Mouse (Mus musculus): Measurements from ENCODE around the gene Creg1. TPM values are rescaled to one million over a fixed set of nuclear protein-coding genes. Genes with fewer than 3 reads are reported as not detected.
"Not testable (repeated sequence)": the region's sequence is repeated elsewhere in the genome, so short reads cannot be mapped to it uniquely, and the experiment has no call there.

Gene Creg1
- total RNA-seq, 2 experiments from 2014 or later = 14.0 to 17.9 TPM

DNA sequence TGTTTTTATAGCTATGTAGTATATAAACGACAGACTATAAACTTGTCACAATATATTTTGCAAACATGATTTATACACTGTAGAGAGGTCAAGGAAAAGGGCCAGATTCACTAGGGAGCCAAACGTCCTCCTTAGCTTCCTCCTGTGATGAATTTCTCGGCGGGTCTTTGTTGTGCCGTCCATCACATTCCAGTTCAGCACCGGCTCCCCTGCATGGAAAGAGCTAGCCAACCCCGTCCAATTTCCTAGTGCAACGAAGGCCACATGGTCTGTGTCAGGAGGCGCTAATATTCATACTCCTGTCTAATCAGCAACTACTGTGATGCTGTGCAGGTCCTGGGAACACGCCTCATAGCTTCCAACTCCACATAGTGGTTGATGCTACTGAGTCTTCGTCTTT is 15.5 kb upstream of the Creg1 start:
- intact Hi-C loops (cut with DNase I) = no loop called here
- no peak for DNase-seq

GRCm38 (mm10) chr1:165751142-165751541 is 12.4 kb upstream of the Creg1 start:
- no peak for DNase-seq
- intact Hi-C loops (cut with DNase I) = no loop called here

- intact Hi-C loops (cut with DNase I) = no loop called here
- no peak for DNase-seq
Measured at GRCm38 (mm10) chr1:165751838-165752237, 11.7 kb upstream of the Creg1 start.

DNA sequence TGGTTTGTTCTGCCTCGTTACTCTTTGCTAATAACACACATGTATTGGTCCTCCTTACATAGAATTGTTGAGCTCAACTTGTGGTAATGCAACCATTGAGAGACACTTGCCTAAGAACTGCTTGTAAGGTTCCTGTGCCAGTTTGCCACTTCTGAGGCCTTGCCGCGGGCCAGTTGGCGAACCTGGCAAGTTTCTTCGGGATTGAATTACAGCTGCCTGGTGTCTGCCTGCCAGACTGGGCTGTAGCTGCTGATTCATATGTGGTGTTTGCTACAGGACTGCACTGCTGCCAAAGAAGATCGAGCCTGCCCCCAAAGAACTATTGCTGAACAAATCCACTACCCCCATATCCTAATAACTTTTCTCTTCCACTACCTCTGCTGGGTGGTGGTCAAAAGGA is 9.3 kb upstream of the Creg1 start:
- intact Hi-C loops (cut with DNase I) = no loop called here
- no peak for DNase-seq

GRCm38 (mm10) chr1:165755194-165755593 is 8.4 kb upstream of the Creg1 start:
- intact Hi-C loops (cut with DNase I) = no loop called here
- DNase-seq = no peak

DNA sequence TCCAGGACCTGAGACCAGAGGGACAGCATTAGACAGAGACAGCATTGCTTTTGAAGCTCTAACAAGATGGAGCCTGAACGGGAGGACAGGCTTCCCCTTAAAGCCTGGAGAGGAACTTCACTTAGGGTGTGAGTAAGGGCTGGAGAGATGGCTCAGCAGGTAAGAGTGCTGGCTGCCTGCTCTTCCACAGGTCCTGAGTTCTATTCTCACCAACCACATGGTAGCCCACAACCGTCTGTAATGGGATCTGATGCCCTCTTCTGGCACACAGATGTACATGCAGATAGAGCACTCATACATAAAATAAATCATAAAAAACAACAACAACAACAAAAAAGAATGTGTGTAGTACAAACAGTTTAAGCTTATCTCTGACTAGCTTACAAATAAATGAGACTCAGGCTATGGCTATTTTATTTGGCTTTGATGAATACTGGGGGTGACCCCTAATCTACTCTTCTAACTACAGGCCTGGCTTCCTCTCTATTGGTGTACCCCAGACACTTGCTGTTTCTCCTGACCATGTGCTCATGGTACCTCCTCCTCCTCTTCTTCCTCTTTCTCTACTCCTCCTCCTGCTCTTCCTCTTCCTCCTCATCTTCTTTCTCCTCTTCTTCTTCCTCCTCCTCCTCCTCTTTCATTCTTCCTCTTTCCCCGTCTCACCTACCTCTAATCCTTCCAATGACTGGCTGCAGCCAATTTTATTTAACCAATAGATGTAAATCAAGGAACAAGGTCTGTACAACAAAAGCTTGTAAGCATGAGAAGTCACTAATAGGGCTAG is 1.8 kb upstream of the Creg1 start:
- intact Hi-C loops (cut with DNase I) = no loop called here
- DNase-seq = no peak

- intact Hi-C loops (cut with DNase I); DNase-seq: not testable (repeated sequence)
Measured at GRCm38 (mm10) chr1:165762498-165762897, 1.0 kb upstream of the Creg1 start.

DNA sequence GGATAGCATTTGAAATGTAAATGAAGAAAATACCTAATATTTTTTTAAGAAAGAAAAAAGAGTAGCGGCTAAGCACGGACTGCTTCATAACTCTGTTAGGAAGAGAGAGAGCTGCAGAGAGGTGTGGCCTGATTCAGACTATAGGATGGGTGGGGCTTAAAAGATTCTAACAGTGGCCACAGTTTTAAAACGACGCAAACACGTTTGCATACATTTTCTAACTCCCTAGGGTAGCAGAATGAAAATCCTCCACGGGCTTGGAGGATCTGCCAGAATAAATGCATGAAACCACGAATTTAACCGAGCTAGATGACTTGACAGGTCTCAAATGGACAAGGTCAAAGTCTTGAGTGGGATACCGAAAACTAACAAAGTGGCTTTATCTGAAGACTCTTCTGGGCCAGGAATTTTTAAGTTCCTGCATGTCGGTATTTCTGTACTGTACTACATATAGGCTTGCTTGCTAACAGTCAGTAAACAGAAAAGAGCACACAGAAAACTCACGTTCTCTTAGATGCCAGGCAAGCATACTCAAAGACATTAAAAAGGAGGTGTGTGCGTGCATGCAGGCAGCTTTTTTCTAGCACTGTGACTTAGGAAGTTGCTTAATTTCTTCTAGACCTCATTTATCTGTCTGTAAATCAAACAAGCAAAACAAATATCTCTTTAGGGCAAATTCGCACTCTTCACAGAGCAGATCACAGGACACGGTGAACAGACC is 472 bp upstream of the Creg1 start:
- no peak for DNase-seq
- intact Hi-C loops (cut with DNase I) = no loop called here

- intact Hi-C loops (cut with DNase I) = no loop called here
- no peak for DNase-seq
Measured at GRCm38 (mm10) chr1:165764571-165764970, 1.0 kb downstream of the Creg1 start.

DNA sequence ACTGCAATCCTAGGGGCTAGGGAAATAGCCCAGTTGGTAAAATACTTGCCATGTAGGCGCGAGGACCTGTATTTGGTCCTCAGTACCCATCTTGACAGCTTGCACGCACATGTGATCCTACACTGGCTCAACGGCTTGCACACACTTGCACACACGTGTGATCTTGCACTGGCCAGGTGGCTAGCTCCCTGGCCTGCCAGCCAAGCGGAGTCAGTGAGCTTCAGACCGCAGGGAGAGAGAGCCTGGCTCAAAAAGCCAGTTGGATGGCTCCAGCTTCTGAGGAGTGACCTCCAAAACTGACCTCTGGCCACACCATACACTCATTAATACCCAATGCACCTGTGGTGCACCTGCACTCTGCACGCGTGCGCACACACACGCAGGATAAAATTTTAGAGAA is 1.5 kb downstream of the Creg1 start:
- intact Hi-C loops (cut with DNase I) = no loop called here
- DNase-seq = no peak

DNA sequence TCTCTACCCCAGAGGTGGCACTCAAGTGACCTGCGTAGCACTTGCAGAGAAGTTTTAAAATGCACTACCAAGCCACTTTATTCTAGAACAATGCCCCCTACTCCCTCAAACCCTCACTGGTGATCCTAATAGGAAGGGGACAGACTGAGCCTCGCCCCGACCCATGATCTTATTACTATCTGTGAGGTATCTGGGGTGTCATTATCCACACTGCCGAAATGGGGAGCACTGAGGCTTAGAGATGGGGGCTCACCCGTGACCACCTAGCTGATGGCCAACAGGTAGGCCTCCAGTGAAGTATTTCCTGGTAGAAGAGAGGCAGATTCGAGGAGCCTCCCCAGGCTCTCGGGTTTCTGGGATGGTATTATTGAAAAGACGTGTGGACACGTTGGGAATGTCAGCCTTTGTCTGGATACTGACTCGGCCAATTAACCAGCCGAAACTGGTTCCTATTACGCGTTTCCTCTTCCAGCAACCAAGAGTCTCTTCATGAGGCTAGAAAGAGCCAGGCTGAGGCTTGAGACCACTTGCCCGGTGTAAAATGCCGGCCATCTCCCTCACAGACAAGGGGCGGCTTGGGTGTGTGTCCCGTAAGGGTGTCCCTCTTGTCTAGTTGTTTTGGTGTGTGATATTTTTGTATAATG is 2.2 kb downstream of the Creg1 start:
- DNase-seq = no peak
- intact Hi-C loops (cut with DNase I) = no loop called here

- DNase-seq = no peak
- intact Hi-C loops (cut with DNase I) = no loop called here
Measured at GRCm38 (mm10) chr1:165766295-165766890, 2.8 kb downstream of the Creg1 start.

DNA sequence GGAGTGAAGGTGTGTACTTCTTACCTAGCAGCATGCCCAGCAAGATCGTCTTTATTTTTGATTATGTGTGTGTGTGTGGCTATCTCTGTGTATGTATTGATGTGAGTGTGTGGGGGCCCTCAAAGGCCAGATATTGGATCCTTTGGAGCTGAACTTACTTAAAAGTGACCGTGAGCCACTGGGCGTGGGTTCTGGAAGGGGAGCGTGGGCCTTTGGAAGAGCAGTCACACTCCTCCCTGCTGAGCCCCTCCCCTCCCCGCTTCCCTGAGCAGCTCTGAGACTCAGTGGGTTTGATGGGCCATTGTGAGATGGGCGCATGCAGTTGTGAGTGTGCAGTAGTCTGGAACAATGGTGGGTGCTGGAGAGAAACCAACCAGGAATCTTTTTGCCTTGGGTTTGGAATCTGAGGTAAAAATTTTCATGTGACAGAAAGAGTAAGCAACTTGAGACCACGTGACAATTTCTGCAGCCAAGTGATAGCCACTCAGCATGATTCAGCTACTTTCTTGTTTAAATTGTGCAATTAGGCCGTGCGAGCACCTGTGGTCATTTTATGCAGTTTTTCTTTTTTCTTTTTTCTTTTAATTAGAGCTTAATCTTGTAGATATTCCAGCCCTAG is 5.5 kb downstream of the Creg1 start:
- intact Hi-C loops (cut with DNase I) = no loop called here
- DNase-seq = no peak

DNA sequence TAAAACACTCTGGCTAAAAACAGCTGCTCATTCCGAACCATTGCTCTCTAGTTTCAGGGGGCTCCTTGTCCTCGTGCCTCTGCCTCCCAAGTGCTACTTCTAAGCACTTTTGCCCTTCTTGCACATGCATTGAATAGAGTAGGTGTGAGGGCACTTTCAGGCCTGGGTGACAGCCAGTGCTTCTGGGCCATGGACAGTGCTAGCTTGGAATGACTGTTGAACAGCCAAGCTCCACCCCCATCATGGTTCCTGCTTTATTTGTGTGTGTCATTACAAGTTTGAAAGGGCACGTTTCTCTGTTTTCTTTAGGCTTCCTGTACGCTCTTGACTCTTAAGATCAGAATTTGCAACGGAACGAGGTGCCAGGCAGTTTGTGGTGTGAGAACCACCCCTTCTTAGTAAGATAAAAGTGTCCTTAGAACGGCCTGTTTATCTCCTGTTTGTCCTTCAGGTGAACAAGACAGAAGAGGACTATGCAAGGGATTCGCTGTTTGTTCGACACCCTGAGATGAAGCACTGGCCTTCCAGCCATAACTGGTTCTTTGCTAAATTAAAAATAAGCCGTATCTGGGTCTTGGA is 6.7 kb downstream of the Creg1 start:
- intact Hi-C loops (cut with DNase I) = loop anchor here (10.0 kb wide), 1 partner anchor 595 kb away; no protein-coding TSS in a partner anchor
- no peak for DNase-seq

DNA sequence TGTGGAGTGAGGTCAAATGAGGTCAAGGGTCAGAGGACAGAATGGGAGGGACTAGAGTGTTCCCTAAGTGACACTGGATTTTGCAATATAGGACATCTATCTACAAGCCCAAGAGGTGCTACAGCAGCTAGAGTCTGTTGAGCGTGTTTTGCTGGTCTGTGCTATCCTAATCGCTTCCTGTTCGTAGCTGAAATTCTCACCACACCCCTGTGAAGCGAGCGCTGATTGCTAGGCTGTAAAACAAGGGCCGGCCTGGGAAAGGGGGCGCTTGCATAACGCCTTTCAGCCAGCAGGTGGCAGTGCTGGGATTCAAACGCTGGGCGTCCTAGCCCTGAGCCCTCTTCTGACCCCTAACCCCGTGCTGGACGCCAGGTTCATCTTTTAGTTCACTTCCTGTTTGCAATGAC is 7.9 kb downstream of the Creg1 start:
- intact Hi-C loops (cut with DNase I) = loop anchor here (10.0 kb wide), 1 partner anchor 593 kb away; no protein-coding TSS in a partner anchor
- peak; percentile 72 for DNase-seq

DNA sequence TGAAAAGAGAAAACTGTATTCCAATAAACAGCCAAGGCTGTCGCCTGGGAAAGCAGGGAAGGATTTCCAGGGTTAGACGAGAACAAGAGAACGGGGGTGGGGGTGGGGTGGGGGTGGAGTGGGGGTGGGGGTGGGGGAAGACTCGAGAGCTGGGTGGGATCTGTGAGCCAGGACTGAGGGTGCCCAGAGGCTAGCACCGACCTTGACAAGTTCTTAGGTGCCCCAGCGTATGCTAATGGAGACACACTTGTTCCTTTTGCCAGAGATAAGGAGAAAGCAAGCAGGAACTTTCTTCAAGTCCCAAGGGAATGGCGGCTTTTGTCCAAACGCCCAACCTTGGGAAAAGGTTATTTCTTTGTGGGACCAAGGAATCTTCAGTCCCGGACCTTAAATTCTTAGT is 8.5 kb downstream of the Creg1 start:
- intact Hi-C loops (cut with DNase I) = loop anchor here (10.0 kb wide), 1 partner anchor 593 kb away; no protein-coding TSS in a partner anchor
- DNase-seq = no peak

DNA sequence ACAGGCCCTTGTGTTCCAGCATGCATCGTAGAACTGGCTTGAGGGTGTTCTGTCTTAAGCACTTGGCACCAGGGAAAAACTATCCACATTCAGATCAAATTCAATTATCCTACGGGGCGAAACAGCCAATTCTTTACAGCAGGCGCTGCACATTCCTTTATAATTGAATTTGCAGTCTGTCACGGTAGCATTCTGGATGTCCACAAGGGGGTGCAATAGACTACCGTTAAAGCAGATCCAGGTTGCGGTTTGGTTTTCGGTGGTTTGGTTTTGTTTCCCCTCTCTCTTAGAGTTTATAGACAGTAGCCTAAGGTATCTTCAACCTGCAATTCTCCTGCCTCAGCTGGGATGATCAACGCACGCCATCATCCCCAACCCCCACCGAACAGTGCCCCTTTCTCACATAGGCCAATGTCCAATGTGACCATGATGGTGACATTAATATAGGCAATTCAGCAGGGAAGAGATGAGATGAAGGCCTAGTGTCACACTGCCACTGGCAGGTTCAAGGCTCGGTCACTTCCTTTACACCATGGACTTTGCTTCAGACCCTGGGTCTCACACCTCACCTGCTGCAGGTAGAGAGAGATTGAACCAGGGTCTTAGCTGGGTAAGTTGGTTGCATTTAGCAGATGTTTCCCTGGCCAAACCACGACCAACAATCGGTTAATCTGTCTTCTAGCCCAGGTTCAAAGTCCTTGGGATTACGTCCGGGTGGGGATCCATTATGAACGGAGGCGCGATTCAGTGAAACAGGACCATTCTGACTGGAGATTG is 12.2 kb downstream of the Creg1 start:
- intact Hi-C loops (cut with DNase I) = loop anchor here (5.0 to 10.0 kb wide), 3 partner anchors 192 to 589 kb away; partner anchors contain the start of gene Pou2f1

DNA sequence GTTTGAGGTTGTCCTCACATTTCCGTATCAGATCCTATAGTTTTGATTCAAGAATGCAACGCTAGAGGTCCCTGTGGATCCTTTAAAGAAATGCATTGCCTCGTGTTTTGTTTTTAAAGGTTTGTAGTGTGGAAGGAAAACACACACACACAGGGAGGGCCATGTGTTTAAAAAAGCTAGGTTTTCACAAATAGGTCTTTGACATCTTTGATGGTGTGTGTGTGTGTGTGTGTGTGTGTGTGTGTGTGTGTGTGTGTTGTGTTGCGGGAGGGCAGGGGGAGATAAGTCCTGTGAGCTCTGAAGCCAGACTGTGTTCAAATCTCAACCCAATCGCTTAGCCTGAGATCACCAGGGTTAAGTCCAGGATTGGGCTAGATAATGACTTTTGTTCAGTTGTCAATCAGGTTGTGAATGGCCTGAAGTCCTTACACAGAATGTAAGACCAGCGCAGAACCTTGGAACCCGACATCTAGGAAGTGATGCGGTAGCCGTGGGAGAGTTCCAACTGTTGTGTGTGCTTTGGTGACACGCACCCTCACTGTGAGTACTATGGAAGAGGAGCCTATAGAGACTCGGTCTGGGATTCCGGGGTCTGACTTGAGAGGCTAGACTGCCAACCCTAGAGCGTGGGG is 16.5 kb downstream of the Creg1 start:
- no peak for DNase-seq
- intact Hi-C loops (cut with DNase I) = loop anchor here (2.0 to 10.0 kb wide), 4 partner anchors 187 to 585 kb away; partner anchors contain the start of gene Pou2f1

More for the DNA sequence above, 12.2 kb downstream of the Creg1 start:
- DNase-seq = peak; percentile 39

- intact Hi-C loops (cut with DNase I) = no loop called here
- no peak for DNase-seq
Measured at GRCm38 (mm10) chr1:165780586-165781111, 17.1 kb downstream of the Creg1 start.

Measured in left cerebral cortex, postnatal 4 days (tissue).